Mouse (Mus musculus): ENCODE measurements around the gene Acot5. TPM values are rescaled to one million over a fixed set of nuclear protein-coding genes. Genes with fewer than 3 reads are reported as not detected.
"Not testable (repeated sequence)": the region's sequence is repeated elsewhere in the genome, so short reads cannot be mapped to it uniquely, and the experiment has no call there.

Gene Acot5
- total and polyA plus RNA-seq, 3 experiments, result not detected

DNA sequence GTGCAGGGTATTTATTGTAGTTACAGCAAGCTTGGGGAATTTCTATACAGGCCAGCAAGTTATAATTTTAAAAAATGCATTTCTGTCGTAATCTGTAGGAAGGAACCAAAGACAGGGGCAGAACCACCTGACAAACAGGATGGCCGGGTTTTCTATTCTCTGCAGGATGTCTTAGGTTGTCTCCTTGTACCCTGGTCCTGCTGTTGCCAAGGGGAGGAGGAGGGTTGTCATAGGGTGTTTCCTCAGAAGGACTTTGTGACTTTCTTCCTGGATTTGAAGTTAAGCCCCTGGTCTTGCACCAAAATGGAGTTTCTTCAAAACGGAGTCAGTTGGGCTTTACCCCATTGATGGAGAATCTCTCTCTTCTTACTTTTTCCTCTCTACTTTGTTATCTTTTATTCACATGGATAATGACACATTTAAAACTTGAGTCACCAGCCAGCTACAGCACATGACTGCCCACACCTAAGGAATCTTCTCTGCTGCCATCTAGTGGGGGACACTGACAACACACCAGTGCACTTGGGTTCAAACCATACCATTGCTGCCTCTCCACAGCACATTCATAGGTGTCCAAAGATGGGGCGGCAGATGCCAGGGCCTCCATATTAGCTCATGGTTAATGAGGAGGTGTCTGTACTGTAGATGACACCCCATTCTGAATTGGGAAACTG, 38.3 kb upstream of the Acot5 start (continued):
- TF ChIP-seq ELF1 (IDR thresholded peaks at IDR 0.05; ENCODE audit: low read depth, low read length), result no peak
- TF ChIP-seq TBP (IDR thresholded peaks at IDR 0.05; ENCODE audit: low read depth, low read length), result no peak
- peak; percentile 63 for TF ChIP-seq ETS1 (IDR thresholded peaks at IDR 0.05; ENCODE audit: low read depth, low read length)

GRCm38 (mm10) chr12:84032854-84033253, 36.3 kb upstream of the Acot5 start:
- no peaks in the 10 kb centered on the region for H3K79me2 ChIP-seq (ENCODE audit: control insufficient read depth, insufficient read depth, low read length, poor library complexity)
- H3K4me1 ChIP-seq (ENCODE audit: control insufficient read depth in 1 of 2, insufficient read depth in 2 of 2, low read length in 2 of 2), result peaks cover 11 to 20% of the 10 kb centered on the region in 2 experiments
- no peak for TF ChIP-seq ELF1 (IDR thresholded peaks at IDR 0.05; ENCODE audit: low read depth, low read length)
- no peak for TF ChIP-seq CHD2 (IDR thresholded peaks at IDR 0.05; ENCODE audit: low read length)
- no peak for TF ChIP-seq POLR2A (IDR thresholded peaks at IDR 0.05; ENCODE audit: control insufficient read depth in 1 of 2, insufficient read depth in 1 of 2, low read depth in 1 of 2, low read length in 2 of 2, poor library complexity in 1 of 2)
- no peak for TF ChIP-seq TBP (IDR thresholded peaks at IDR 0.05; ENCODE audit: low read depth, low read length)
- TF ChIP-seq MYB (IDR thresholded peaks at IDR 0.05; ENCODE audit: low read depth, low read length), result no peak
- TF ChIP-seq ZNF384 (IDR thresholded peaks at IDR 0.05; ENCODE audit: low read depth, low read length), result no peak
- TF ChIP-seq E2F4 (IDR thresholded peaks at IDR 0.05; ENCODE audit: borderline replicate concordance, low read depth, low read length), result no peak
- no peak for TF ChIP-seq TAL1 (IDR thresholded peaks at IDR 0.05; ENCODE audit: low read length)
- no peak for TF ChIP-seq MAX (IDR thresholded peaks at IDR 0.05; ENCODE audit: low read length)
- no peak for TF ChIP-seq CTCF (IDR thresholded peaks at IDR 0.05 in 2 of 3, conservative IDR thresholded peaks at IDR 0.05 in 1 of 3; ENCODE audit: control insufficient read depth in 1 of 3, insufficient read depth in 1 of 3, low read depth in 2 of 3, low read length in 3 of 3, poor library complexity in 1 of 3, severe bottlenecking in 1 of 3)
- TF ChIP-seq NELFE (IDR thresholded peaks at IDR 0.05; ENCODE audit: low read depth, low read length), result no peak
- no peak for TF ChIP-seq EP300 (IDR thresholded peaks at IDR 0.05; ENCODE audit: low read depth in 1 of 2, low read length in 2 of 2)
- TF ChIP-seq UBTF (IDR thresholded peaks at IDR 0.05; ENCODE audit: borderline replicate concordance, insufficient read depth, low read depth, low read length), result no peak
- no peak for TF ChIP-seq USF2 (IDR thresholded peaks at IDR 0.05; ENCODE audit: borderline replicate concordance in 1 of 2, insufficient read depth in 1 of 2, low read depth in 1 of 2, low read length in 2 of 2)
- no peak for TF ChIP-seq ZC3H11A (IDR thresholded peaks at IDR 0.05; ENCODE audit: low read depth, low read length)
- TF ChIP-seq ETS1 (IDR thresholded peaks at IDR 0.05; ENCODE audit: low read depth, low read length), result no peak
- TF ChIP-seq BHLHE40 (IDR thresholded peaks at IDR 0.05; ENCODE audit: borderline replicate concordance, low read depth, low read length), result no peak
- no peak for TF ChIP-seq MXI1 (IDR thresholded peaks at IDR 0.05; ENCODE audit: low read depth, low read length)

GRCm38 (mm10) chr12:84033302-84033701, 35.8 kb upstream of the Acot5 start:
- DNase-seq (ENCODE audit: low read depth, low spot score); H3K4me3 ChIP-seq (ENCODE audit: control insufficient read depth in 1 of 2, insufficient read depth in 1 of 2, low read depth in 2 of 2, low read length in 2 of 2); H3K27me3 ChIP-seq (ENCODE audit: control insufficient read depth in 1 of 2, insufficient read depth in 2 of 2, low read length in 2 of 2); H3K79me2 ChIP-seq (ENCODE audit: control insufficient read depth, insufficient read depth, low read length, poor library complexity); H3K9me3 ChIP-seq (replicated peaks; ENCODE audit: insufficient read depth, low read length); H3K9ac ChIP-seq (ENCODE audit: control insufficient read depth, low read depth, low read length, poor library complexity, severe bottlenecking): not testable (repeated sequence)
- Histone ChIP-seq H3K4me1 (ENCODE audit: control insufficient read depth in 1 of 2, insufficient read depth in 2 of 2, low read length in 2 of 2) (peaks cover 11 to 20% of the 10 kb centered on the region in 2 experiments), H3K36me3 (ENCODE audit: control insufficient read depth in 1 of 2, insufficient read depth in 2 of 2, low read length in 2 of 2) (peaks cover 0 to 21% of the 10 kb centered on the region in 2 experiments; a peak in 2 of 4 replicates), H3K27ac (ENCODE audit: control insufficient read depth, low read depth, low read length) (peak overlapping the region; percentile 65)

More at GRCm38 (mm10) chr12:84032854-84033253, 36.3 kb upstream of the Acot5 start:
- DNase-seq (ENCODE audit: low read depth, low spot score), result no peak
- Histone ChIP-seq H3K27me3 (ENCODE audit: control insufficient read depth in 1 of 2, insufficient read depth in 2 of 2, low read length in 2 of 2) (no peaks in the 10 kb centered on the region), H3K9ac (ENCODE audit: control insufficient read depth, low read depth, low read length, poor library complexity, severe bottlenecking) (no peak overlapping the region), H3K36me3 (ENCODE audit: control insufficient read depth in 1 of 2, insufficient read depth in 2 of 2, low read length in 2 of 2) (peaks cover 0 to 21% of the 10 kb centered on the region in 2 experiments; a peak in 2 of 4 replicates), H3K27ac (ENCODE audit: control insufficient read depth, low read depth, low read length) (no peak overlapping the region), H3K9me3 (replicated peaks; ENCODE audit: insufficient read depth, low read length) (no peaks in the 10 kb centered on the region), H3K4me3 (ENCODE audit: control insufficient read depth in 1 of 2, insufficient read depth in 1 of 2, low read depth in 2 of 2, low read length in 2 of 2) (no peak overlapping the region)
